Mouse (Mus musculus) MEL (cell line): Measurements from ENCODE around the gene Crip2. TPM values are rescaled to one million over a fixed set of nuclear protein-coding genes. Genes with fewer than 3 reads are reported as not detected.
A peak's percentile ranks its signal among the peaks of the same experiment; 100 is the strongest.

ENCODE experiments used
- DNase-seq: peaks from one replicate; pipeline ENCODE4 v3.0.0; 2011; ENCODE audit warnings: low read depth, low spot score
- H3K27ac ChIP-seq: 2 replicates; pipeline ENCODE4 v1.5.1; 2012; ENCODE audit warnings: low read depth, mild to moderate bottlenecking, control low read depth, low read length, moderate library complexity; ENCODE audit not compliant: control insufficient read depth
- H3K27me3 ChIP-seq, 2 experiments: fragments of 150-350 bp in 1 of 2; sonication (generic) in 1 of 2; 2 replicates each; pipeline ENCODE4 v1.6.1; 2012; ENCODE audit warnings: low read length in 2 of 2, mild to moderate bottlenecking in 2 of 2, improper control_type of control experiment in 1 of 2, moderate library complexity in 1 of 2; ENCODE audit not compliant: insufficient read depth in 2 of 2, control insufficient read depth in 1 of 2
- H3K36me3 ChIP-seq, 2 experiments: 2 replicates each; pipeline ENCODE4 v1.6.1; 2012 to 2014; ENCODE audit warnings: low read length in 2 of 2, improper control_type of control experiment in 1 of 2, inconsistent platforms in 1 of 2, mild to moderate bottlenecking in 1 of 2; ENCODE audit not compliant: insufficient read depth in 2 of 2, control insufficient read depth in 1 of 2
- H3K4me1 ChIP-seq, 2 experiments: fragments of 150-350 bp in 1 of 2; sonication (generic) in 1 of 2; 2 replicates each; pipeline ENCODE4 v1.6.1; 2012; ENCODE audit warnings: low read length in 2 of 2, improper control_type of control experiment in 1 of 2, mild to moderate bottlenecking in 1 of 2; ENCODE audit not compliant: insufficient read depth in 2 of 2, control insufficient read depth in 1 of 2
- H3K4me3 ChIP-seq, 2 experiments: fragments of 150-350 bp in 1 of 2; sonication (generic) in 1 of 2; 2 replicates each; pipeline ENCODE4 v1.5.1; 2012; ENCODE audit warnings: low read depth in 2 of 2, low read length in 2 of 2, mild to moderate bottlenecking in 2 of 2, moderate library complexity in 2 of 2, control low read depth in 1 of 2, improper control_type of control experiment in 1 of 2; ENCODE audit not compliant: control insufficient read depth in 1 of 2, insufficient read depth in 1 of 2
- H3K79me2 ChIP-seq: 2 replicates; pipeline ENCODE4 v1.6.1; 2012; ENCODE audit warnings: mild to moderate bottlenecking, low read length, moderate library complexity; ENCODE audit not compliant: control insufficient read depth, poor library complexity, insufficient read depth
- H3K9ac ChIP-seq: 2 replicates; pipeline ENCODE4 v1.6.1; 2012; ENCODE audit warnings: low read depth, mild to moderate bottlenecking, control low read depth, low read length, moderate library complexity; ENCODE audit not compliant: control insufficient read depth, poor library complexity, severe bottlenecking
- H3K9me3 ChIP-seq: fragments of 150-350 bp; sonication (generic); replicated peaks from 2 replicates; pipeline ENCODE4 v1.6.1; 2012; ENCODE audit warnings: mild to moderate bottlenecking, low read length, improper control_type of control experiment, moderate library complexity; ENCODE audit not compliant: insufficient read depth
- CHD1 ChIP-seq: IDR thresholded peaks from 2 replicates; pipeline ENCODE4 v1.6.1; 2012; ENCODE audit warnings: low read depth, mild to moderate bottlenecking, inconsistent platforms, low read length, improper control_type of control experiment
- GABPA ChIP-seq: IDR thresholded peaks from 2 replicates; pipeline ENCODE4 v1.6.1; 2012; ENCODE audit warnings: low read depth, mild to moderate bottlenecking, inconsistent platforms, low read length, improper control_type of control experiment, moderate library complexity
- MYC ChIP-seq: IDR thresholded peaks from 2 replicates; pipeline ENCODE4 v1.6.1; 2011; ENCODE audit warnings: low read depth, mild to moderate bottlenecking, low read length, improper control_type of control experiment, moderate library complexity
- POLR2AphosphoS2 ChIP-seq: IDR thresholded peaks from 2 replicates; pipeline ENCODE4 v1.6.1; 2011; ENCODE audit warnings: low read length, improper control_type of control experiment
- RAD21 ChIP-seq: IDR thresholded peaks from 2 replicates; pipeline ENCODE4 v1.6.1; 2011; ENCODE audit warnings: mild to moderate bottlenecking, low read depth, low read length, improper control_type of control experiment
- UBTF ChIP-seq: IDR thresholded peaks from 2 replicates; pipeline ENCODE4 v1.6.1; 2012; ENCODE audit warnings: low read depth, mild to moderate bottlenecking, inconsistent platforms, low read length, improper control_type of control experiment, moderate library complexity, borderline replicate concordance; ENCODE audit not compliant: insufficient read depth
- ZNF384 ChIP-seq: IDR thresholded peaks from 2 replicates; pipeline ENCODE4 v1.6.1; 2012; ENCODE audit warnings: low read depth, mild to moderate bottlenecking, inconsistent platforms, low read length, improper control_type of control experiment
- polyA plus RNA-seq, 2 experiments: library from polyadenylated mRNA; stranded (reverse) in 1 of 2; unstranded in 1 of 2; fragments of >175 nt in 1 of 2; fragments of >200 nt in 1 of 2; gene quantifications; 2 replicates each; pipeline versions ENCODE4 v1.2.1 to v1.2.4; 2012; ENCODE audit warnings: low replicate concordance in 2 of 2, low read depth in 1 of 2; ENCODE audit not compliant: insufficient read length in 2 of 2, insufficient read depth in 1 of 2, missing spikeins in 1 of 2
- total RNA-seq: library from RNA; depleted of rRNA; stranded (reverse); fragments of 300-350 nt; gene quantifications from 2 replicates; pipeline ENCODE4 v1.2.3, GENCODE M21; 2012

Gene Crip2
- total and polyA plus RNA-seq, 3 experiments = 65.2 to 261 TPM; not detected in 1

GRCm38 (mm10) chr12:113176960-113177725 is 37.1 kb downstream of the Crip2 start:
- H3K27me3 ChIP-seq = peaks cover 0 to 4% of the 10 kb centered on the region in 2 experiments; a peak in 2 of 4 replicates
- TF ChIP-seq ZNF384 = peak; percentile 73
- TF ChIP-seq POLR2AphosphoS2 = no peak
- no peak overlapping the region for H3K27ac ChIP-seq
- DNase-seq = no peak
- no peaks in the 10 kb centered on the region for H3K4me1 ChIP-seq
- H3K36me3 ChIP-seq = no peaks in the 10 kb centered on the region
- H3K4me3 ChIP-seq = no peak overlapping the region
- no peaks in the 10 kb centered on the region for H3K9me3 ChIP-seq
- no peaks in the 10 kb centered on the region for H3K79me2 ChIP-seq
- H3K9ac ChIP-seq = no peak overlapping the region

- no peak for DNase-seq
- H3K9ac ChIP-seq = no peak overlapping the region
- no peaks in the 10 kb centered on the region for H3K9me3 ChIP-seq
- no peaks in the 10 kb centered on the region for H3K36me3 ChIP-seq
- no peak overlapping the region for H3K27ac ChIP-seq
- no peaks in the 10 kb centered on the region; a peak in 1 of 4 replicates for H3K4me1 ChIP-seq
- no peaks in the 10 kb centered on the region; the same call in 1 of the 2 replicates for H3K79me2 ChIP-seq
- peaks cover 8 to 10% of the 10 kb centered on the region in 2 experiments for H3K27me3 ChIP-seq
- H3K4me3 ChIP-seq = no peak overlapping the region
- TF ChIP-seq RAD21 = no peak
- TF ChIP-seq ZNF384 = peak; percentile 63; the same call in 1 of the 2 replicates
- TF ChIP-seq MYC = no peak
- no peak for TF ChIP-seq GABPA
These were observed 41.0 kb downstream of the Crip2 start for GRCm38 (mm10) chr12:113181020-113181419.

- Histone ChIP-seq H3K27me3 (peaks cover 8 to 10% of the 10 kb centered on the region in 2 experiments), H3K9ac (no peak overlapping the region), H3K4me1 (peaks cover 0 to 5% of the 10 kb centered on the region in 2 experiments; a peak in 2 of 4 replicates), H3K9me3 (no peaks in the 10 kb centered on the region), H3K27ac (no peak overlapping the region), H3K36me3 (peaks cover 0 to 3% of the 10 kb centered on the region in 2 experiments; a peak in 1 of 4 replicates), H3K4me3 (no peak overlapping the region), H3K79me2 (no peaks in the 10 kb centered on the region; the same call in 1 of the 2 replicates)
- TF ChIP-seq UBTF = 0 out of 2 replicates have a peak, but pooled peaks have one; percentile 4
- no peak for TF ChIP-seq CHD1
- DNase-seq = no peak
These were observed 44.9 kb downstream of the Crip2 start for GRCm38 (mm10) chr12:113184945-113185344.
